Mouse (Mus musculus) v-Abl transformed pro-B cells (cell line): Measurements from ENCODE around the gene 9430015G10Rik.
"Not testable (repeated sequence)": the region's sequence is repeated elsewhere in the genome, so short reads cannot be mapped to it uniquely, and the experiment has no call there.

Source experiments
- in situ Hi-C, 2 experiments: fragments of 400-800 bp; cut with MboI; formaldehyde crosslinking; loops; one replicate each; pipeline ENCODE4 v1.15.1; 2025; ENCODE audit not compliant: unreplicated experiment in 2 of 2

9430015G10Rik gene

DNA sequence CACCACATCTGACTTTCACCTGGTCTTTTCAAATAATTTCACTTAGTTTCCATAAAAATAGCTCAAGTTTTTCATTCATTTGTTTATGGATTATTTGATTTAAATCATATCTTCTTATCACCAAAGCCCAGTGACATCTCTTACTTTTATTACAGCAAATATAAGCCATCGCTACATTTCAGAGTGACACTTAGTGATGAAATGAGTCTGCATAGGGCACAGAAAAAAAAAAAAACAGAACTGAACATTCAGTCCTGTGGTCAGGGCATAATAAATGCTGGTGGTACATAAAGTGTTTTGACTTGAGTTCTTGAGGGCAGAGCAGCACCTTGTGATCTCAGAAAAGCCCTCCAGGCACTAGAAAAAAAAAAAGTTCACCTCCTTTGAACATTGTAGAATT is 13.6 kb upstream of the 9430015G10Rik start:
- in situ Hi-C loops = no loop called here

DNA sequence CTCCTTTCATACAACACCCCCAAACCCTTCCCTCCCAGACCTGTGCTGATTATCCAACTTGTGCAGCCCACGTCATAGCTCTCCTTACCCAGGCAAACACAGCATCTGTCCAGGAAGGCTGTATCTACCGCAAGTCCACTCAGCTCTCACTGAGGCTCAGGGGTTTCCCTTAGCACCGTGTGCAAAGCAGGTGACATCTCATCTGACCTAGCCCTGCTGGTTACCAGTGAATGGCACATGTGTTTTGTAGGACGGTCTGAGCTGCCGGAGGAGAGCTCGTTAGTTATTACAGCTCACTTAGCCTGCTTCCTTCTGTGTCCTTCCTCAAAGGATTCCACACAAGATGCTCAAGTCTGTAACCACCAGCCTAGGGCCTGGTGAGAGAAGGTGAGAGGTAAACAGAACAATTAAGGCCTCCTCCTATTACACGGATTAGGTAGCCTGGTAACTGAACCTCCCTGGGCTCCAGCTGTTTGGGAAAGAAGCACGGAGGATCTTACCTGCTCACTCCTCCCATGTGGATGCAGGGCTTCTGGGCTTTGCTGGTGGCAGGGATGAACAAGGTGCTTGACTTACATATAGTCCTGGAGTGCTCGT is 11.9 kb upstream of the 9430015G10Rik start:
- in situ Hi-C loops = no loop called here

DNA sequence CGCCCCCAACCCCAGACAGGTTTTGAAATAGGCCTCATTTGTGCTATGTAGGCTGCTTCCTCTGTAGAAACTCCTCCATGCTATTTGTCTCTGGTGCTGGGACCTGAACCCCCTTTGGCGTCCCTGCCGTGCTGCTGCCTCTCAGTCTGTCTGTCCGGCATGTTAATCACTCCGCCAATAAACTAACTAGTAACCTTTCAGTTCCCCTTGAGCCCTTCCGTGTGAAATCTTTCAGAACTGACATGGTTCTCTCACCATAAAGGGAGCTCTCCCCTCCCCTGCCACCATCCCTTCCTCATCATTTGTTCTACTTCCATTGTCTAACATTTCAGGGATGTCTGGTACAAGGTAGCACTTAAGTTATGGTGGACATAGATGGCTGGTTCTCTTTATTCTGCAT is 10.4 kb upstream of the 9430015G10Rik start:
- in situ Hi-C loops = no loop called here

DNA sequence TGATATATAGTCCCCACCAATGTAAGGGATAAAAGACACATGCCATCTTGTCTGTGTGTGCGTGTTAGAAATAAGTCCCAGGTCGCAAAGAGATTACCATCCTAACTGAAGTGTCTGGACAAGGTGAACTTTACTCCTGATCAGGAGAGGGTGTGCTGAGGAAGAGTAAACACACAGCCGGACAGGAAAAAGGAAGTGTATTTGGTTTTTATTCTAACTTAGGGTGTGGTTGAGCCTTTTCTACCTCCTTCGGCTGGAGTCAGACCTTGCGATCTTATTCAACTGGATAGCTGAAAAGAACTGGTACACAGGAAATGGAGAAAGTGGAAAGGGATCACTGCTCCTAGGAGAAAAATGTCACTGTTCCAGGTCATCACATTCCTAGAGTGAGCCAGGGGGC is 9.3 kb upstream of the 9430015G10Rik start:
- in situ Hi-C loops = loop anchor here (5.0 to 10.0 kb wide), 3 partner anchors 68 to 143 kb away; partner anchors contain the start of gene C1qtnf12 (in 1 of the 2)

DNA sequence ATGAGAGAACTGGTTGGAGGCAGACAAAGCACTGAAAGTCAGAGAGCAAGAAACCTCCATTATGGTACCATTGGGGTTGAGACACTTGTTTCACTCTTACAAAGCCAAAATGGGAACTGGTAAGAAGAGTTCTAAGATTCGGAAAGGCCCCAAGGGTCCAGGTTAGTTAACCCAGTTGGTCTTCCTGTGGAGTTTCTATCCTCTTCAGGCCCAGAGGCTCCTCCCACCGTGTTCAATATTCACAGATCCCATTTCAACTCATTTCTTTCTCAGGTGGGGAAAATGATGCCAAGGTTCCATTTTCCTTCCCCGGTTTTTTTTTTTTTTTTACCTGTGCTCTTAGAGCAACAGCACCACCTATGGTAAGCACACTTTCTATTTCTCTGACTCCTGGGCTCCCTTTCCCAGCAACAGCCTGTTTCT is 8.3 kb upstream of the 9430015G10Rik start:
- in situ Hi-C loops = loop anchor here (5.0 to 10.0 kb wide), 3 partner anchors 69 to 144 kb away; partner anchors contain the start of gene C1qtnf12 (in 1 of the 2)

DNA sequence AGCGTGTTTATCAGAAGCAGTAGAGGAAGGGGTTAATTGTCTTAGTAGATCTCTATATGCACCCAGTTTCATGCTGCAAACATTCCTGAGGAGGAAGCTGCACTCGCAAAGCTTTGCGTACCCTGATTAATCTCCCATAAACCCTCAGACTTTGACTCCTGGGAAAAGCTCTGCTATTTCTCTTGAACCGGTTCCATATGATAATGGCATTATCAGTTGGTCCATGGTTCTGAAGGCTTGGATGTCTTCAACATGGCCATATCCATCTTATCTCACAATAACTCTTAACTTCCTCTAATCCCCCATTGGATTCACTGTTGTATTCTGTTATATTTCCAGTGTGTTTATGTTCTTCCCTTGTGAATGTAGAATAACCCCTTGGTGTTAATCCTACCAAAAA is 6.4 kb upstream of the 9430015G10Rik start:
- in situ Hi-C loops = loop anchor here (5.0 to 10.0 kb wide), 3 partner anchors 71 to 146 kb away; partner anchors contain the start of gene C1qtnf12 (in 1 of the 2)

DNA sequence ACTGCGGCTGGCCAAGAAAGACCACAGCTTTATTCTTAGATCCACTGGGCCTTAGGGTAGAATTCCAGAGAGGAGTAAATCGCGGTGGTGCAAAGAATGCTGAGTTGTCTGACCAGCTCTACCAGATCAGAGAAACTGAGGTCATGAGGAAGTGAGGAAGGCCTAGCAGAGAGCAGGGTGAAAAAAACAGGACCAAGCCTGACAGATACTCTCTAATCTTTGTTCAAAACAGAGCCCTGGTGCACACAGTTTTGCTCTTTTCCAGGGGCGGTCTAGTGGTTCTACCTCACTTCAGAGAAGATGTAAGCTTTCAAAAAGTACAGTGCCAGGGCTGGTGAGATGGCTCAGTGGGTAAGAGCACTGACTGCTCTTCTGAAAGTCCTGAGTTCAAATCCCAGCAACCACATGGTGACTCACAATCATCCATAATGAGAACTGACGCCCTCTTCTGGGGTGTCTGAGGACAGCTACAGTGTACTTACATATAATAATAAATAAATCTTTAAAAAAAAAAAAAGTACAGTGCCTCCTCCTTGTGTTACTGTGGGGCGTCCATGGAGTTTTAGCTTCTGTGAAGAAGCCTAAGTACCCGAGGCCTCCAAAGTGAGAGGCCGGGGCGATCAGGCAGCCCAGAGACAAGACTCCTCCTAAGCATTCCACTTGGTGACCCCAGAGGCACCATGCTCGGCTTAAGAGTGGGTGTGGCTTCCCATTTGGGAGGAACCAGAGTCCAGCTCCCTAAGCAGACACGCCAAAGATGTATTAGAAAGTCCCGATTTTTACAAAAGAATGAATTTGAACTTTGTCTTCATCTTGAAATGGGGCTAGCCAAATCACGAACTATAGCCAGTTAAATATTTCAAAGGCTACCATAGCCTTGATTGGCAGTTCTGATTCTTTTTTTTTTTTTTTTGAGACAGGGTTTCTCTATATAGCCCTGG is 906 bp upstream of the 9430015G10Rik start:
- in situ Hi-C loops = loop anchor here in 1 of 2 experiments (10.0 kb wide), 1 partner anchor 144 kb away; the partner anchor contains the start of gene C1qtnf12

DNA sequence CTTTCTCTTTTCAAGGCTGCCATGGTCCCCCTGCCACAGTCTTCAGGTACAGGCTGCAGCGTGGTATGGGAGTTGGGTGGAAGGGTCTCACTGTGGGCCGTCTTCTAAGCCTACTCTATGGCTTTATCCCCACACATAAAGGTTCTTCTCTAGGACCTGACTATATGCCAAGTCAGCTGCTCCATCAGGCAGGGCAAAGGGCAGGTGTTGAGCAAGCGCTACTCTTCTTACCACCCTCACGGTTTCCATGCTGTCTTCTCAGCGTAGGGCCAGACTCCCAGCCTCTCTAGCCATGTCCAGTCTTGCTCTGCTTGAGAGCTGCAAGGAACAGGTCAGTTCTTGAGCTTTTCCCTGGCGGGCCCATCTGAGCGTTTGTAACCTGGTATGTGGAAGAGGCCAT is 14.3 kb downstream of the 9430015G10Rik start:
- in situ Hi-C loops = no loop called here

DNA sequence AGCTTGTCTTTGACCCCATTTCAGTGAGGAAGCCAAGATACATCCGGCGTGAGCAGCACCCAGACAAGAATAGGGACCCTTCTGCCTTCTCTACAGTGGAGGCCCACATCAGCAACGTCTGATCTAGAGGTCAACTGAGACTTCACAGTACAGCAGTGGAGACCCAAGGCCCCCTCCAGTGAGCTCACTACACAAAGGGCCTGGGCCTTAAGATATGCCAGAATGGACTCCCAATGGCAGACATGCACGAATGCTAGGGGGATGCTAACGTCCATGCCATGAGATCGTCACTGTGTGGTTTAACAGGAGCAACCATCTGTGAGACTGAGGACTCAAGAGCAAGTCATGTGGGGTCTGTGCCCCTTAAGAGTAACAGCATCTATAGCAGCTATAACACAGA is 15.6 kb downstream of the 9430015G10Rik start:
- in situ Hi-C loops = loop anchor here in 1 of 2 experiments (5.0 kb wide), 1 partner anchor 62 kb away; no protein-coding TSS in a partner anchor

DNA sequence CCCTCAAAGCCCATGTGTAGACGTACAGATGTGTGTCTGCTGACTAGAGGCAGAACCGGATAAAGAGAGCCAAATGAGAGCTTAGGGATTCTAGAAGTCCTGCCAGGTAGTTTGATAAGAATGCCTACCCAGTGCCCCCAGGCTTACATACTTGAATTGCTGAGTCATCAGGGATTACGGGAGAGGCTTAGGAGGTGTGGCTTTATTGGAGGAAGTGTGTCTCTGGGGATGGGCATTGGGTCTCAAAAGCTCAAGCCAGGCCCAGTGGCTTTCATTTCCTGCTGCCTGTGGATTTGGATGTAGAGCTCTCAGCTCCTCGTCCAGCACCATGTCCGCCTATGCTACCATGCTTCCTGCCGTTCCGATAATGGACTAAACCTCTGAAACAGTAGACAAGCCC is 17.1 kb downstream of the 9430015G10Rik start:
- in situ Hi-C loops = loop anchor here in 1 of 2 experiments (5.0 kb wide), 1 partner anchor 60 kb away; no protein-coding TSS in a partner anchor

DNA sequence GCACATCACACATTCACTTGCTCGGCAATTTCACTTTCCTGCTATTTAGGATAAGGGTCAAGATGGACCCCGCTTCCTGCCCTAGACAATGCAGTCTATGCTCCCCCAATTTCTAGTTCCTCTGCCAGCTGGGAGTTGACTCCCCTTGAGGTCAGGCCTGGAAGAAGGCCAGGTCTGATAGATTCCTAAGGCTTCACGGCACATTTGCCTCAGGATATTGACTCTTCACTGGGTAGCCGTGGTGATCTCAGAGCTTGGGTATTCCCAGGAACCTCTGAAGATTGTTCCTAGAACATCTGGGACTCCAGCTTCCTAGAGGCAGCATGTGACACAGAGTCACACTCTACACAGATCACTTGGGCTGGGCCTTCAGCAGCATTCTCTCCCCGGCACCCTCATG is 19.0 kb downstream of the 9430015G10Rik start:
- in situ Hi-C loops = loop anchor here in 1 of 2 experiments (5.0 kb wide), 1 partner anchor 59 kb away; no protein-coding TSS in a partner anchor

DNA sequence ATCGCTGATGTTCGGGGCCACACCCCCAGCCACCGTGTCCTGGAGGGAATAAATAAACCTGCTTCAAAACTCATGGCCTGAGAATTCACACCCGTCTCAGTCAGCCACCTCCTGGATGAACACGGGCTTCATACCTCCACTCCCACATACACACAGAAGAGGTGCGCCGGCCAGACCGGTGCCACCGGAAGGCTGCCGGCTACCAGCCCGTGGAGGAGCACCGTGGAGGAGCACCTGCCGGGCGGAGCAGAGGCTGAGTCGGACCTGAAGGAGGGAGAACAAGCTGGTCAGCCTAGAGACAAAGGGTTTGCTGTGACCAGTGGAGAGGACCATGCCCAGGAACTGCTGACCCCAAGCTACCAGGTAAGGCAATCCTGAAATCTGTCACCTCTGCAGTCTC is 20.7 kb downstream of the 9430015G10Rik start, which contains the start of gene Rnf223:
Gene Rnf223, plus strand, starts transcription at position 78 of the 400 bp plus-strand sequence.
- in situ Hi-C loops = no loop called here

DNA sequence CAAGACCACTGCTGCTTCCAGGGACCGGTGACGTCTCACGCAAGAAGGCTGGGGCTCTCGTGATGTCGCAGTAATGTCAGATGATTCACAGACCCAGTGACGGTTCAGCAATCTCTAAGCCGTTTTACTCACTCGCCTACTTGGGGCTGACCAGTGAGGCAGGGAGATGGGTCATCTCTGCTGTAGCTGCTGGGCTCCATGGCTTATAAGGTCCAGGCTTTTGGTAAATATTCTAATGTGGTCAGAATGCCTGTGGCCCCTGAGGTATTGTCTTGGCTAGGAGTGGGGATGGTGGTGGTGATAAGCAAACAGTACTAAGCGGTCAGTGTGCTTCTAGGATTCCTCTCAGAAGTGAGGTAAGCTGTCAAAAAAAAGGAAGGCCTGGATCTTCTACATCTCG is 21.2 kb downstream of the 9430015G10Rik start:
- in situ Hi-C loops = no loop called here

DNA sequence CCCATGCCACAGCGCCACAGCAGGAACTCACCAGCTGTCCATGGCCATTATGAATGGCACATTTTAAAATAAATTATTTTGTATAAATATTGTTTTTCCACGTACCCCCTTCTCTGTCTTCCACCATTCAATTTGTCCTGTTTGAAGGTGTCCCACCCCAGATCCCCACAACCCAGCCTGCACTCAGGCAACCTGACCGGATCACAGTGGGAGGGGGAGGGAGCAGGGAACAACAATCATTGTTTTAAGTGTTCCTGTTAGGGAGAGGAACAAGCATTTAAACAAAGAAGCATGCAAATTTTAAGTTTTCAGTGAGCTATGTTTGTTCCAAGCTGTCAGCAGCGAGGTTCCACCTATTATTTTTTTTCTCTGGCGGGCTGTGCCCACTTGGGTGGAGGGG is 23.6 kb downstream of the 9430015G10Rik start:
- in situ Hi-C loops = no loop called here

DNA sequence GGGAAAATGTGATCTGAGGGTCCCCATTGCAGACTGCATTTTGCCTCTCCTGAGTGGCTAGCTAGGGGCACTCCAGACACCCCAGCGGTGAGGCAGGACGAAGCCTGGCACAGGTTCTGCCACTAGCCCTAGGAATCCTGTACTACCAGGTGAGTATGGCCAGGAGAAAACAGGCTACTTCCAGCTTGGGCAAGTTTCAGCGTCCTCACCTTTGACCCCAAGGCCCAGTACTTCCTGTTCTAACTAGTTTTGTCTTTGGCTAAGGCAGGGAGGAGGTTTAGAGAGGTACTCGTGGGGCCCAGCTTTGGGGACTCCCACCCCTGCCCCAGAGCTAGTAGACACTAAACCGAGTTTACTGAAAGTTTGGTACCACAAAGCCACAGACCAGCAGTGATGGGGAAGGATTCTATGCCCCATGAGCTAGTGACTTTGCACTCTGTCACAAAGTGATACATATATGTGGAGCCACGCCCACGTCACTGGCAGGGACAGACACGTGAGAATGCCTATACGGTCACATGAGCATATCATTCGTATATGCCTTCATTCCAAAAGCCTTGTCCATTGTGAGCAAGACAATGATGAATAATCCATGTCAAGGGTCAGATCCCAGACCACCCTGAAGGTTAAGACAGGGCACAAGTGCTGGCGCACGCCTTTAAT is 24.3 kb downstream of the 9430015G10Rik start:
- in situ Hi-C loops = no loop called here

DNA sequence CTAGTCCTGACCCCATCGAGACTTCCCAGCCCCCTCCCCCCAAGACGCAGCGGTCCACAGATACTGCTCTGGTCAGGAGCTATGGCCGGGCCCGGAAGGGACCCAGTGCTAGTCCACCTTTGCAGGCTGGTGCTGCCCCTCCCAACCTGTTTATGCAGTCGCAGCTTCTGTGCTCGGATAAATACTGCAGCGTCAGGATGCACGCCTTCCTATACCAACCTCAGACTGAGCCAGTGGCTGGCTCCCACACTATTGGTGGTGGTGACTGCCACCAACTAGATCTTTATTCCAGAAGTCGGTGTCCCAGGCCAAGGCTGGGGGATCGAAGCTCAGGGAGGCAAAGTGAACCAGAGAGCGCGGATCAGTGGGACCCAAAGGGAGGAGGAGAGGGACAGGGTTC is 25.3 kb downstream of the 9430015G10Rik start:
- in situ Hi-C loops = no loop called here

DNA sequence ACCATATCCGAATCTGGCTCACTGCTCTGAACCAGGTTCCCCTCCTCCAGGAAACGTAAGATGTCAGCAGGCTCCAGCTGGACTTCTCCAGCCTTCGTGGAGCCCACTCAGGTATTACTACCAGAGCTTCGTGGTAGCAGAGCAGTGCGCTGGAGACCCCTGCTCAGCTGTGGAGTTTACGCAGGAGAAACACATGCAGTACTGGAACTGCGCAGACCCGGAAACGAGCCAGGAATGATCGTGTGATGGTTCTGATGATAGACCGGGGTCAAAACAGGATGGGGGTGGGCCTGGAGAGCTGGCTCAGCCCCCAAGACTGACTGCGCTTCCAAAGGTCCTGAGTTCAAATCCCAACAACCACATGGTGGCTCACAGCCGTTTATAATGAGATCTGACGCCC is 26.0 kb downstream of the 9430015G10Rik start:
- in situ Hi-C loops = no loop called here

DNA sequence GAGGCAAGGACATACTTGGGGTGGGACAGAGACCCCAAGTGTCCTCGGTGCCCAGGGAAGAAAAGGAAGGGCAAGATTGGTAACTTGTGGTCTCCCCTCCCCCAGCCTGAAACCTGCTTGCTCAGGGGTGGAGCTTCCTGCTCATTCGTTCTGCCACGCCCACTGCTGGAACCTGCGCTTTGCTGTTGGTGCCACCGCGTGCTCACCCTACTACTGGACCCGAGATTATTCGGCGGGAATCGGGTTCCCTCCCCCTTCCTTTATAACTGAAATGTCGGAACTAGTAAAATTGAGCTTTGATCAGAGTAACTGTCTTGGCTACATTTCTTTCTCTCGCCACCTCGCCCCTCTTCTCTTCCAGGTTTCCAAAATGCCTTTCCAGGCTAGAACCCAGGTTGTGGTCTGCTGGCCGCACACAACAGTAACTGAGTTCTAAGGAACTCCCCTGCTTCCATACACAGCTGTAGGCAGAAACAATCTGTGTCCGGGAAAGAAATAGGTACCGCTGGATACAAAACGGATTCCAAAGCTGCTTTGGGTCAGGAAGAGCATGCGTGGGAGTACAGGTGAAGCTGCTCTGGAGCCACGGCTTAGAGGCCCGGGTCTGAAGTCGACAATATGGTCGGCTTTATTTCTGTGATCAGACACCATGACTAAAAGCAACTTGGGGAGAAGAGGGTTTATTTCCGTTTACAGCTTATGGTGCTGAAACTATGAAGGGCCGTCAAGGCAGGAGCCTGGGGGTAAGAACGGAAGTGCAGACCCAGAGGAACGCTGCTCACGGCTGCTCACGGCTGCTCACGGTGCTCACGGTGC is 26.7 kb downstream of the 9430015G10Rik start:
- in situ Hi-C loops = no loop called here

DNA sequence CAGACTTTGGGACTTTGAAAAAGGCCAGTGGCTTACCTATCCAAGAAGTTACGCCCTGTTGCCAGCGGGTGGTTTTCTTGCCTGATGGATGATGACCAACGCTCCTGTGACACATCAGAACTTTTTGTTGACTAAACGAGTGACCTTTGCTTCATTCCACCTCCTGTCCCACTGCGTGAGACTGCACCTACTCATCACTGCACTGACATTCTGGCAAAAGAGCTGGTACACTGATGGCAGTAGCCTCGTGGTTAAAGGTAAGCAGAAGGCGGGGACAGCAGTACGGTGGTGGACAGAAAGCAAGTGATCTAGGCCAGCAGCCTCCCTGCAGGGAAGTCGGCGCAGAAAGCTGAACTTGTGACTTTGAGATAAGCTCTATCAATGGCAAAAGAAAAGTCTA is 41.1 kb downstream of the 9430015G10Rik start:
- in situ Hi-C loops = not testable (repeated sequence)

DNA sequence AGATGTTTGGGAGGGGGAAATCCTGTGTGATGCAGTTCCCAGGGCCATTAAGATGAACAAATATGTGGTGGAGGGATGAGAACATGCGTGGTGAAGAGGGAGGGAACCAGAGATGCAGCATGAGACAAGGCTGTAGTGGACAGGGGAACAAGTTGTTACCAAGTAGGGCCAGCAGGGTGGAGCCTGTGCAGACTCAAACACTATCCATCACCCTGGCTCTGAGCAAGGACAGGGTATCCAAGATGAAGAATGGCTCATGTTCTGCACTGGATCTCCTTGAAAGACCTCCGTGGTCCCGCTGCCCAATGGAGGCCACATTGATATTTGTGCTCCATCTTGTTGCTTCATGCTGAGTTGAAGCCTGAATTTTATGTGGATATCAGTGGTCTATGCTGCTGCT is 45.0 kb downstream of the 9430015G10Rik start:
- in situ Hi-C loops = no loop called here
